Mouse (Mus musculus) forebrain, embryonic 15.5 days (tissue): Measurements from ENCODE around the gene Casc4. TPM values are rescaled to one million over a fixed set of nuclear protein-coding genes. Genes with fewer than 3 reads are reported as not detected.

ENCODE experiments used
- ATAC-seq: fragments of 200-750 bp; cut with Nextera tagmentation; replicated peaks from 2 replicates; pipeline ENCODE4 v1.8.0; 2017; ENCODE audit warnings: mild to moderate bottlenecking, moderate TSS enrichment, moderate library complexity
- H3K27ac ChIP-seq: fragments of 300-500 bp; sonication (generic); replicated peaks from 2 replicates; pipeline ENCODE4 v1.5.1; 2015; ENCODE audit warnings: mild to moderate bottlenecking, inconsistent platforms
- H3K27me3 ChIP-seq: fragments of 300-500 bp; sonication (generic); 2 replicates; pipeline ENCODE4 v1.6.1; 2015; ENCODE audit warnings: inconsistent platforms
- H3K36me3 ChIP-seq: fragments of 300-500 bp; sonication (generic); 2 replicates; pipeline ENCODE4 v1.6.1; 2015; ENCODE audit warnings: mild to moderate bottlenecking, inconsistent platforms
- H3K4me1 ChIP-seq: fragments of 300-500 bp; sonication (generic); 2 replicates; pipeline ENCODE4 v1.6.1; 2015; ENCODE audit warnings: inconsistent platforms
- H3K4me2 ChIP-seq: fragments of 300-500 bp; sonication (generic); replicated peaks from 2 replicates; pipeline ENCODE4 v1.6.1; 2015; ENCODE audit warnings: mild to moderate bottlenecking, inconsistent platforms
- H3K4me3 ChIP-seq: fragments of 300-500 bp; sonication (generic); 2 replicates; pipeline ENCODE4 v1.5.1; 2015; ENCODE audit warnings: mild to moderate bottlenecking, inconsistent platforms
- H3K9ac ChIP-seq: fragments of 300-500 bp; sonication (generic); replicated peaks from 2 replicates; pipeline ENCODE4 v1.6.1; 2015; ENCODE audit warnings: mild to moderate bottlenecking, inconsistent platforms
- H3K9me3 ChIP-seq: fragments of 300-500 bp; sonication (generic); 2 replicates; pipeline ENCODE4 v1.6.1; 2016; ENCODE audit warnings: inconsistent platforms
- WGBS: fragments of 180-500 bp; shearing (Covaris S2); methylation state at CpG from one replicate; pipeline ENCODE4 v1.1.7; 2015; ENCODE audit warnings: mixed read lengths; 5-methylcytosine and 5-hydroxymethylcytosine counted together
- polyA plus RNA-seq: library from polyadenylated mRNA; unstranded; fragments of >200 nt; fragmentation: Nextera tagmentation; extraction: Ambion mirVana; gene quantifications from 2 replicates; pipeline ENCODE4 v1.2.1, GENCODE M21; 2015

Gene Casc4
- polyA plus RNA-seq, 1 experiment from 2014 or later: 26.6 TPM

- Histone ChIP-seq H3K4me3 (no peak overlapping the region), H3K4me1 (no peaks in the 10 kb centered on the region), H3K27ac (no peak overlapping the region), H3K9ac (no peak overlapping the region), H3K27me3 (no peaks in the 10 kb centered on the region), H3K36me3 (no peaks in the 10 kb centered on the region), H3K9me3 (no peaks in the 10 kb centered on the region), H3K4me2 (no peak overlapping the region)
- ATAC-seq: no peak
- 79% methylated on average over 3 of the region's 3 CpGs for WGBS
These were observed 76.6 kb downstream of the Casc4 start for GRCm38 (mm10) chr2:121943364-121943763.

GRCm38 (mm10) chr2:121954971-121955656 is 88.3 kb downstream of the Casc4 start:
- 25% methylated on average over 10 of the region's 10 CpGs for whole genome bisulfite sequencing

GRCm38 (mm10) chr2:121955765-121956223 is 89.0 kb downstream of the Casc4 start, which contains the start of the genes Ctdspl2 and Mageb3:
Ctdspl2 (plus strand) TSS chr2:121956001.
Mageb3 (minus strand) TSS chr2:121956092.
- Histone ChIP-seq H3K9ac (peak within 1 kb of the TSS; percentile 92), H3K9me3 (no peaks in the 10 kb centered on the region), H3K27me3 (no peaks in the 10 kb centered on the region), H3K4me3 (peak within 1 kb of the TSS; percentile 94), H3K4me1 (peaks cover 25% of the 10 kb centered on the region), H3K27ac (peak within 1 kb of the TSS; percentile 91), H3K4me2 (peak within 1 kb of the TSS; percentile 59), H3K36me3 (peaks cover 3% of the 10 kb centered on the region; the same call in 1 of the 2 replicates)
- peak; percentile 96 for ATAC-seq
- under 1% methylated on average over 48 of the region's 48 CpGs for WGBS

More at GRCm38 (mm10) chr2:121954971-121955656, 88.3 kb downstream of the Casc4 start:
- H3K9ac ChIP-seq: peak overlapping the region; percentile 92
- peak overlapping the region; percentile 91 for H3K27ac ChIP-seq
- ATAC-seq: no peak
- no peaks in the 10 kb centered on the region for H3K9me3 ChIP-seq
- peaks cover 25% of the 10 kb centered on the region for H3K4me1 ChIP-seq
- peak overlapping the region; percentile 59 for H3K4me2 ChIP-seq
- peak overlapping the region; percentile 94 for H3K4me3 ChIP-seq
- no peaks in the 10 kb centered on the region for H3K27me3 ChIP-seq
- H3K36me3 ChIP-seq: no peaks in the 10 kb centered on the region

DNA sequence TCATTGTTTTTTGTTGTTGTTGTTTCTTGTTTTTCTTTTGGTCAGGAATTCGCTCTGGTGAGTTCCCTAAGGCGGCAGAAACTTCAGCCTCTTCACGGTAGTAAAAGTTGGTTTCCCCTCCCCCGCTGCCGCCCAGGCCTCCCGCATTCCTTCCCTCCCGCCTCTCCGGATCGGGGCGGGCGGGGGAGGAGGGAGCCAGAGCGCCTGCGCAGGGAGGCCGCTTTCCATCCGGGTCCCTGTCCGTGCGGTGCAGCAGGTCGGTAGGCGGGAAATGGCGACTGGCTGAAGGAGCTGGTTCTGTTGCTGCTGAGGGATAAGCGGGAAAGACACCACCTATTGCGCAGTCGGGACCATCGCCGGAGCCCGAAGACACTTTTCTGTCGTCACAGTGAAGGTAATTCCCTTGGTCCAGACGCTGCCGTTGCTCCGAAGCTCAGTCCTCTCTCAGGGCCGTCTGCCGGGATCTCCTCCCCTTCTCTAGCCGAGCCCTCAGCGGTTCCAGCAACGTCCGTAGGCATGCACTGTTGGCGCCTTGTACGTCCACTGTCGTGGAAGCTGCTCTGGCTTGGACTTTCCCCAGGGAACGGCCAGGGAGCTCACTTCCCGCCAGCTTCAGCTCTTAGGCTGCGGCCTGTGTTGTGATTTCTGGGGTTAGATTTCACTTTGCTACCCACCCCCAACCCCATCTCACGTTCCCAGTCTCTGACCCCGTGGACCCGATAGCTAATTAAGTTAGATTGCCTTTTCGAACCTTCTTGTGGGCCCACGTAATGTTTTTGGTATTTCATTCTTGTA is 89.7 kb downstream of the Casc4 start:
- peak overlapping the region; percentile 94 for H3K4me3 ChIP-seq
- peaks cover 25% of the 10 kb centered on the region for H3K4me1 ChIP-seq
- no peaks in the 10 kb centered on the region for H3K27me3 ChIP-seq
- H3K9me3 ChIP-seq: no peaks in the 10 kb centered on the region
- 0% methylated on average over 44 of the region's 47 CpGs for WGBS
- ATAC-seq: peak; percentile 95
- H3K9ac ChIP-seq: peak overlapping the region; percentile 92
- peaks cover 6% of the 10 kb centered on the region; the same call in 1 of the 2 replicates for H3K36me3 ChIP-seq
- peak overlapping the region; percentile 59 for H3K4me2 ChIP-seq
- H3K27ac ChIP-seq: peak overlapping the region; percentile 91

DNA sequence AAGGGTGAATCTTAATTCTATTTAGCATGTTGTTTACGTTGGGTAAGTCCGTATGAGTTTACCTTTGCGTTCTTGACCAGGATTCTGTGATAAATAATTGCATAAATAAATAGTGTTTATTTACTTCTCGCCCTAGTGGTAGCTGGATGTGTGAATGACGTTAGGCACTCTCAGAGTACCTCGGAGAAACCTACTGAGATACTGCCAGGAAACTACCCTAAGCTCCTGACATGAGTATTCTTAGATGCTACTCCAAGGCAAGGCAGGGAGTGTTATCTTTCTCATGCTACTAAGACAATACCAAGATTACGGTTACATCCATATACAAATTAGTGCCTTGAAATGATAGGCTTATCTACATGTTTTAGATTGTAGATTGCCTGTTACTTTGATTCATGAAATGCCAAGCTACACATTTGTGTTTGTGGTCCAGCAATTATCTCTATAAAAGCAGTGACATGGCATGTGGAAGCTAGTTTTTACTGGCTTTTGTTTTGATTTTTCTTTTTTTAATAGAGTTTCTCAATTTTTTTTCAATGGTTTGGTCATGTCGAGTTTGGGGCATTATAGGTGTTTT is 90.5 kb downstream of the Casc4 start:
- Histone ChIP-seq H3K4me3 (peak overlapping the region; percentile 94), H3K4me2 (peak overlapping the region; percentile 59), H3K36me3 (peaks cover 10% of the 10 kb centered on the region; the same call in 1 of the 2 replicates), H3K9ac (peak overlapping the region; percentile 92), H3K4me1 (peaks cover 25% of the 10 kb centered on the region), H3K9me3 (no peaks in the 10 kb centered on the region), H3K27ac (no peak overlapping the region), H3K27me3 (no peaks in the 10 kb centered on the region)
- ATAC-seq: no peak
- WGBS: 10% methylated on average over 8 of the region's 8 CpGs

Other genes starting within 250 kb of the Casc4 start
- gene Frmd5, start 59.9 kb upstream of the Casc4 start, polyA plus RNA-seq: 37.5 and 38.2 TPM in 2 replicates
- gene Ctdspl2, start 89.0 kb downstream of the Casc4 start, polyA plus RNA-seq: 50.1 and 50.2 TPM in 2 replicates
- gene Mageb3, start 89.1 kb downstream of the Casc4 start, polyA plus RNA-seq: 0.86 and 1.1 TPM in 2 replicates
- 10.3 and 10.9 TPM in 2 replicates for gene Eif3j1, start 161.6 kb downstream of the Casc4 start, polyA plus RNA-seq